Mouse (Mus musculus): ENCODE measurements at regions not wholly inside any gene's neighbourhood (a gene's known extent, or its start where the extent isn't known, plus 50 kb on each side); places are given as distances from the start of the nearest gene placed in this dataset.

- Histone ChIP-seq H3K4me3 (replicated peaks) (no peak overlapping the region), H3K36me3 (no peaks in the 10 kb centered on the region), H3K9ac (no peak overlapping the region), H3K4me2 (replicated peaks) (no peak overlapping the region), H3K4me1 (no peaks in the 10 kb centered on the region), H3K9me3 (replicated peaks) (no peaks in the 10 kb centered on the region), H3K27ac (replicated peaks) (no peak overlapping the region), H3K27me3 (no peaks in the 10 kb centered on the region)
- peak; percentile 83 for ATAC-seq (ENCODE audit: insufficient number of reproducible peaks, low FRiP score, low TSS enrichment, low read depth)
- WGBS: 40% methylated on average over 2 of the region's 2 CpGs
Measured at GRCm38 (mm10) chr11:20930045-20930444, 99.2 kb upstream of the Lgalsl start.

DNA sequence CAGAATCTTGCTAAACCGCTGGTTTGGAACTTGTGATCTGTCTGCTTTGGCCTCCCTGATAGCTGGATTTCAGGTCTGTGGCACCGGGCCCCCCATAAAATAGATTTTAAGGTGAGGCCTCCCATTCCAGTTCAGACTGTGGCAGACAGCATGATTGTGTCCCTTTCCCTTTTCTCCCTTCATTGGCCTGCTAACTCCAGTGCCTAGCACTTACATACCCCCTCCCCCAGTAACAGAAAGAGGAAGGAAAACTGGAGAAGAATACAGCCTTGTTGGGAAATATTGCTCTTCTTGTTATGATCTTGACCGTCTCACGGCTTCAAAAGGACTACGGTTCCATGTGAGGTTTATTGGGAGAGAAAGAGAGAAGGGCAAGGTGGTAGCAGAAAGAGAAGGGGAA, 99.7 kb upstream of the Lgalsl start:
- Histone ChIP-seq H3K27ac (replicated peaks) (no peak overlapping the region), H3K9ac (no peak overlapping the region), H3K36me3 (no peaks in the 10 kb centered on the region), H3K27me3 (no peaks in the 10 kb centered on the region), H3K4me3 (replicated peaks) (no peak overlapping the region), H3K4me1 (no peaks in the 10 kb centered on the region), H3K4me2 (replicated peaks) (no peak overlapping the region), H3K9me3 (replicated peaks) (no peaks in the 10 kb centered on the region)
- no peak for ATAC-seq (ENCODE audit: insufficient number of reproducible peaks, low FRiP score, low TSS enrichment, low read depth)
- WGBS: 89% methylated on average over 5 of the region's 5 CpGs

- 51% methylated on average over 2 of the region's 2 CpGs for WGBS
- no peaks in the 10 kb centered on the region for H3K36me3 ChIP-seq
- no peak overlapping the region for H3K27ac ChIP-seq (replicated peaks)
- H3K4me1 ChIP-seq: no peaks in the 10 kb centered on the region
- no peaks in the 10 kb centered on the region for H3K9me3 ChIP-seq (replicated peaks)
- H3K4me3 ChIP-seq (replicated peaks): no peak overlapping the region
- H3K9ac ChIP-seq: no peak overlapping the region
- no peak overlapping the region for H3K4me2 ChIP-seq (replicated peaks)
- no peak for ATAC-seq (ENCODE audit: insufficient number of reproducible peaks, low FRiP score, low TSS enrichment, low read depth)
- H3K27me3 ChIP-seq: no peaks in the 10 kb centered on the region
Measured at GRCm38 (mm10) chr11:20934191-20935062, 103.6 kb upstream of the Lgalsl start.

GRCm38 (mm10) chr11:20935063-20935370, 104.2 kb upstream of the Lgalsl start:
- Histone ChIP-seq H3K9me3 (replicated peaks) (no peaks in the 10 kb centered on the region), H3K4me1 (no peaks in the 10 kb centered on the region), H3K27me3 (no peaks in the 10 kb centered on the region), H3K4me3 (replicated peaks) (no peak overlapping the region), H3K27ac (replicated peaks) (no peak overlapping the region), H3K4me2 (replicated peaks) (no peak overlapping the region), H3K9ac (no peak overlapping the region), H3K36me3 (no peaks in the 10 kb centered on the region)
- ATAC-seq (ENCODE audit: insufficient number of reproducible peaks, low FRiP score, low TSS enrichment, low read depth): no peak

- H3K4me2 ChIP-seq (replicated peaks): no peak overlapping the region
- H3K27me3 ChIP-seq: no peaks in the 10 kb centered on the region
- H3K36me3 ChIP-seq: no peaks in the 10 kb centered on the region
- ATAC-seq (ENCODE audit: insufficient number of reproducible peaks, low FRiP score, low TSS enrichment, low read depth): no peak
- no peaks in the 10 kb centered on the region for H3K9me3 ChIP-seq (replicated peaks)
- H3K4me3 ChIP-seq (replicated peaks): no peak overlapping the region
- H3K9ac ChIP-seq: no peak overlapping the region
- no peaks in the 10 kb centered on the region for H3K4me1 ChIP-seq
- H3K27ac ChIP-seq (replicated peaks): no peak overlapping the region
- 85% methylated on average over 2 of the region's 2 CpGs for WGBS
Measured at GRCm38 (mm10) chr11:20935910-20936309, 105.1 kb upstream of the Lgalsl start.

DNA sequence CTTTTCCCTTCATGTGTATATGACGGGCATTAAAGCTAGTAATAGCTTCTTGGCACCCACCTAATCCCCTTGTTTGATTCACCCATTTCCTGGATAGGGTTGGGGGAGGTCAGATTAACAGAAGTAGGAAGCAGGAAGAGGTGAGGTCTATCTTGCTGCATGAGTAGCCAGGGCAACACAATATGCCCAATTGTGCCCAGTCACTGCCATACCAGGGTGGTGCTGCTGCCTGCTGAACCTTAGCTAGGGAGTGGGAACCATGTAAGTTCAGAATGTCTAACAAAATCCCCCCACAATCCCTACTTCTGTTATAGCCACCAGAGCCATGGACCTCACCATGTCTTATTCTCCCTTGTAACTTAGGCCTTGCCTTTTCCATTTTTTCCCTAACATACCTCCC, 106.1 kb upstream of the Lgalsl start:
- no peaks in the 10 kb centered on the region for H3K27me3 ChIP-seq
- 82% methylated on average over 1 of the region's 1 CpGs for WGBS
- H3K4me2 ChIP-seq (replicated peaks): no peak overlapping the region
- no peak overlapping the region for H3K9ac ChIP-seq
- H3K4me3 ChIP-seq (replicated peaks): no peak overlapping the region
- H3K9me3 ChIP-seq (replicated peaks): no peaks in the 10 kb centered on the region
- no peaks in the 10 kb centered on the region for H3K36me3 ChIP-seq
- no peak for ATAC-seq (ENCODE audit: insufficient number of reproducible peaks, low FRiP score, low TSS enrichment, low read depth)
- H3K27ac ChIP-seq (replicated peaks): no peak overlapping the region
- no peaks in the 10 kb centered on the region for H3K4me1 ChIP-seq

DNA sequence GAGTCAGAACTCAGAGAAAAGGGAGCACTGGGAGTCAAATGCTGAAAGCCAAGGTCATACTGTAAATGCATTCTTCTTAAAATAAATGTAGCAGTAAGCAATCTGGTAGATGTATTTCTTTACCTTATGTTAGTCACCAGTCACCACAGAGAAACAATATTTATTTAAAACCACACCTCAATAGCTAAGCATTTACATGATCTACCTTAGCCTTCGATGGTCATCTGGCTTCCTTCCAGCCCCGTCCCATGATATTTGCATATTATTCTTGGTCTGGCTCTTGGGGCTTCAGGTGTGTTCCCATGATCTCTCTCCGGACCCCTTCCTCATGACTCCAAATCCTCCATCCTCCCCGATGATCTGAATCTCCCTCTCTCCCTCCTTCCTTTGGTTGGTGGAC, 107.1 kb upstream of the Lgalsl start:
- no peaks in the 10 kb centered on the region for H3K36me3 ChIP-seq
- no peaks in the 10 kb centered on the region for H3K9me3 ChIP-seq (replicated peaks)
- no peaks in the 10 kb centered on the region for H3K27me3 ChIP-seq
- no peak overlapping the region for H3K4me3 ChIP-seq (replicated peaks)
- 86% methylated on average over 4 of the region's 4 CpGs for WGBS
- no peak for ATAC-seq (ENCODE audit: insufficient number of reproducible peaks, low FRiP score, low TSS enrichment, low read depth)
- H3K27ac ChIP-seq (replicated peaks): no peak overlapping the region
- no peaks in the 10 kb centered on the region for H3K4me1 ChIP-seq
- H3K9ac ChIP-seq: no peak overlapping the region
- H3K4me2 ChIP-seq (replicated peaks): no peak overlapping the region

DNA sequence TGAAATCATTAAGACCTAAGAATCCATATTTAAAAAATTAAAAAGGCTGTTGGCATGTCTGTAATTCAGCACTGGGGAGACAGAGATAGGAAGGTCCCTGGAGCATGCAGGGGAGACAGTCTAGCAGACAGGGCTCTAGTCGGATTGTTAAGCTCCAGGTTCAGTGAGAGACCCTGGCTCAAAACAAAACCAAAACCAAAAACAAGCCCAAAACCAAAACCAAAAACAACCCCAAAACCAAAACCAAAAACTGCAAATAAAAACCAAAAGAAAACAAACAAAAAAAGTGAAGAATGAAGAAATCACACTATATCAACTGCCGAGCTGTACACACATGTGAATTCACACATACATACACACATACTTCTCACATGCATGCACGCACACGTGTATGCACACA, 108.8 kb upstream of the Lgalsl start:
- H3K9me3 ChIP-seq (replicated peaks): no peaks in the 10 kb centered on the region
- no peaks in the 10 kb centered on the region for H3K27me3 ChIP-seq
- ATAC-seq (ENCODE audit: insufficient number of reproducible peaks, low FRiP score, low TSS enrichment, low read depth): no peak
- no peak overlapping the region for H3K4me3 ChIP-seq (replicated peaks)
- no peak overlapping the region for H3K4me2 ChIP-seq (replicated peaks)
- no peaks in the 10 kb centered on the region for H3K36me3 ChIP-seq
- no peaks in the 10 kb centered on the region for H3K4me1 ChIP-seq
- no peak overlapping the region for H3K27ac ChIP-seq (replicated peaks)
- no peak overlapping the region for H3K9ac ChIP-seq
- WGBS: 77% methylated on average over 4 of the region's 4 CpGs

DNA sequence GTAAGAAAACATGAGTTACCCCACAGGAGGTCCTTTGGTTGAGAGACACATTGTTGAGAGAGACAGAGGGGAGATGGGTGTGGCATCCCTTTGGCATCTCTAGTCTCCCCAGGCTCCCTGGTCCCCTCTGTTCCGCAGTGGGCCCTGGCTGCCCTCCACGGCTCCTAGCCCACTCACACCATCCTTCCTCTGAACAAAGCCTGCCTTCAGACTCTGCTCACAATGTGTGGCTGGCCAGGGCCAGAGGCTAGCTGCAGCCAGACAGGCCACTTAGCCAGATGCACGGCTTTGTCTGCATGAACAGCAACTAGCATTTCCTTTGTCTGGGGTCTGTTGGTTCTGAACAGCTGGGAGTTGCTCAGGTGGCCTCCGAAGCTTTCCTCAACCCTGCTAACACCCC, 110.7 kb upstream of the Lgalsl start:
- 38% methylated on average over 4 of the region's 4 CpGs for WGBS
- Histone ChIP-seq H3K9me3 (replicated peaks) (no peaks in the 10 kb centered on the region), H3K4me3 (replicated peaks) (no peak overlapping the region), H3K27ac (replicated peaks) (no peak overlapping the region), H3K36me3 (no peaks in the 10 kb centered on the region), H3K27me3 (no peaks in the 10 kb centered on the region), H3K9ac (no peak overlapping the region), H3K4me1 (no peaks in the 10 kb centered on the region), H3K4me2 (replicated peaks) (no peak overlapping the region)
- ATAC-seq (ENCODE audit: insufficient number of reproducible peaks, low FRiP score, low TSS enrichment, low read depth): no peak

DNA sequence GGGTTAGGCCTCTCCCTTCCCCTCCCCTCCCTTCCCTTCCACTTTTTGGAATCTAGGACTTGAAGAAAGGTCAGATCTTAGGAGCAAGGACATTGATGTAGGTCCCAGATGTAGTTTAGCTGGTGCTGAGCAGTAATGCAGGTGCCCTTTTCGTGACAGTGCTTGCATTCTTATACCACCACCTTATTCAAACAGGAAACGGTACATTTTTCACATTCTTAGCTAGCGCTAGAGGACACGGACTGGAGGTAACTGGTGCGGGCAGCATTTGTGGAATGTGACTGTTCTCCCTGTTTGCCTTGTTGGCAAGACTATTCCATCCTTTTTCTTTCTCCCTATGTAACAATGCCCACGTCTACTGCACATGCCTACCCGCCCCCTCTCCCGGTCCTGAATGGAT, 124.7 kb upstream of the Lgalsl start:
- peaks cover 6% of the 10 kb centered on the region; the same call in 1 of the 2 replicates for H3K4me1 ChIP-seq
- no peak overlapping the region for H3K9ac ChIP-seq
- H3K4me3 ChIP-seq (replicated peaks): no peak overlapping the region
- H3K4me2 ChIP-seq (replicated peaks): no peak overlapping the region
- H3K9me3 ChIP-seq (replicated peaks): no peaks in the 10 kb centered on the region
- H3K27me3 ChIP-seq: no peaks in the 10 kb centered on the region
- H3K27ac ChIP-seq (replicated peaks): no peak overlapping the region
- 55% methylated on average over 8 of the region's 8 CpGs for WGBS
- no peak for ATAC-seq (ENCODE audit: insufficient number of reproducible peaks, low FRiP score, low TSS enrichment, low read depth)
- no peaks in the 10 kb centered on the region for H3K36me3 ChIP-seq

DNA sequence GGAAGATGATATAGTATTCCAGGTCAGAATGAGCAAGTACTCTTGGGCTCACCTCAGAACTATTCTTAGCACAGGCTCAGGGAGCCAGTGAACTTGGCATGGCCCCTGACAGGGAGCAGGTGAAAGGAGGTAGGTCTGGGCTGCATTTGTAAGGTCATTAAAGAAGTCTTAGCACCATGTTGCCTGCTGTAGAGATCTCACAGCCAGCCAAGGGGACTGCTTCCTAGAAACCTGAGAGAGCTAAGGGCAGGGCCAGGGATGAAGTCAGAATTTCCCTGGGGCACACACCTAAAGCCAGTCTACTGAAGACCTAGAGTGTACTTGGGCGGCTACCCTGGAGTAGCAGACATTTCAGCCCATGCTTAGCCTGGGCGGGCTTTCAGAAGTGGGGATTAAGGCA, 126.9 kb upstream of the Lgalsl start:
- ATAC-seq (ENCODE audit: insufficient number of reproducible peaks, low FRiP score, low TSS enrichment, low read depth): no peak
- whole genome bisulfite sequencing: 32% methylated on average over 2 of the region's 2 CpGs
- Histone ChIP-seq H3K9me3 (replicated peaks) (no peaks in the 10 kb centered on the region), H3K4me1 (peaks cover 6% of the 10 kb centered on the region; the same call in 1 of the 2 replicates), H3K4me3 (replicated peaks) (no peak overlapping the region), H3K27me3 (no peaks in the 10 kb centered on the region), H3K4me2 (replicated peaks) (no peak overlapping the region), H3K36me3 (no peaks in the 10 kb centered on the region), H3K9ac (no peak overlapping the region), H3K27ac (replicated peaks) (no peak overlapping the region; the same call in 1 of the 2 replicates)

DNA sequence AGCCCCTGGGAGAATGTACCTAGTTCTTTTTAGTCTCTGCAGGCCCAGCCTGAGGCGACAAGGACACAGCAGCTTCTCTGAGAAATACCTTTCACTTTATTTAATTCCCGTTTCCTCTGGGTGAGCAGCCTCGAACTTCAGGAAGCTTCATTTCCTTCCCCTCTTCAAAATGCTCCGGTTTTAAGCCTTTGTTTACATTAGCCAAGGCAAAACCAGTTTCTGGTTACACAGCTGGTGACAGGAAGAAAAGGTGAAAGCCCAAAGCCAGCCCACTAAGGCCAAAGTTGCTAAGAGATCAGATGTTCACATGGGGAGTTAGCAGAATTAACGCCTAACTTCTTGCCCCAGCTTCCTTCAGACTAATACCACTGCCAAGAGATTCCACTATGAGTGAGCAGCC, 127.4 kb upstream of the Lgalsl start:
- H3K27me3 ChIP-seq: no peaks in the 10 kb centered on the region
- 0 out of 2 replicates have a peak, but pooled peaks have one; percentile 40 for ATAC-seq (ENCODE audit: insufficient number of reproducible peaks, low FRiP score, low TSS enrichment, low read depth)
- no peak overlapping the region for H3K9ac ChIP-seq
- no peaks in the 10 kb centered on the region for H3K9me3 ChIP-seq (replicated peaks)
- no peaks in the 10 kb centered on the region for H3K36me3 ChIP-seq
- no peak overlapping the region for H3K4me3 ChIP-seq (replicated peaks)
- H3K4me1 ChIP-seq: peaks cover 6% of the 10 kb centered on the region; the same call in 1 of the 2 replicates
- H3K4me2 ChIP-seq (replicated peaks): no peak overlapping the region
- 14% methylated on average over 5 of the region's 5 CpGs for WGBS
- H3K27ac ChIP-seq (replicated peaks): no peak overlapping the region; the same call in 1 of the 2 replicates
